Mouse (Mus musculus) small intestine, adult 10 weeks (tissue): ENCODE results near the gene Gga3. TPM values are rescaled to one million over a fixed set of nuclear protein-coding genes. Genes with fewer than 3 reads are reported as not detected.

Experiments
- polyA plus RNA-seq: library from polyadenylated mRNA; stranded (reverse); fragments of 350-450 nt; fragmentation: Illumina TruSeq; extraction: RNeasy Lipid Tissue Mini Kit (QIAGEN cat#74804); gene quantifications from one replicate; pipeline ENCODE4 v1.2.3, GENCODE M21; 2014; ENCODE audit warnings: low replicate concordance

Gga3 gene
- polyA plus RNA-seq = 2.8 TPM

DNA sequence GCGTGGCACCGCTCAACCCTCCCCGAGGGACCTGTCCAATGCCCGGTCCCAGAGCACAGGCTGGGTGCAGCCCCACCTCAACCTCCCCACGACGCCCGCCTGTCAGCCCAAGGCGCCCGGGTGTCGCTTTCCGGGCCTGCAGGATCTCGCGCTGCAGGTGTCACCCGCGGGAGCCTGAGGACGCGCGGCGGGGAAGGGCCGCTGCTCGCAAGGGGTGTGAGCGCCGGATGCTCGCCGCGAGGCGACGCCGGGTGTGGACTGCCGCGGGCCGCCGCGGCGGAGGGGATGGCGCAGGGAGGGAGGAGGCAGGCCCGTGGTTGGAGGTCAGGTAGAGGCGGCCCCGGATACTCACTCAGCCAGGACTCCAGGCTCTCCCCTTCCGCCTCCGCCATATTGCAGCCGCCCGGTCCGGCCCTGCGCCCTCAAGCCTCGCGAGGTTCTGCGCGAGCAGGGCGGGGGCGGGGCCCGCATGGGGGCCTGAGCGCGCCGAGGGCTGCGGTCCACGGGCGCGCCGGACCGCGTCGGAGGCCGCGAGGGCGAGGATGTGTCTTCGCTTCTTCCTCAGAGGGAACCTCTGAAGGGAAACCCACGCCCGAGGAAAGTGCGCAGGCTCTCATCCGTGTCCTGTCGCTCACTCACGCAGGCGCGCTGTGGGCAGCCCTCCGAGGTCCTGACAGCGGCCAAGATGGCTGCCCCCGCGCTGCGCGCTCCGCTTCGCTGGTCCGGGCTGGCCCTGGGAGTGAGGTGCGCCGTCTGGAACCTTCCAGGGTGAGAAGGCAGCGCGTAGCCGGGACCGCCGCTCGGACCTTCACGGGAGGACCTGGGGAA is at the start of gene Gga3, which contains the start of gene Mrps7:
Gene Gga3 (minus strand): TSS at position 576 of the 828 bp plus-strand sequence.
Gene Mrps7 (plus strand): TSS at position 450 of the 828 bp plus-strand sequence.

DNA sequence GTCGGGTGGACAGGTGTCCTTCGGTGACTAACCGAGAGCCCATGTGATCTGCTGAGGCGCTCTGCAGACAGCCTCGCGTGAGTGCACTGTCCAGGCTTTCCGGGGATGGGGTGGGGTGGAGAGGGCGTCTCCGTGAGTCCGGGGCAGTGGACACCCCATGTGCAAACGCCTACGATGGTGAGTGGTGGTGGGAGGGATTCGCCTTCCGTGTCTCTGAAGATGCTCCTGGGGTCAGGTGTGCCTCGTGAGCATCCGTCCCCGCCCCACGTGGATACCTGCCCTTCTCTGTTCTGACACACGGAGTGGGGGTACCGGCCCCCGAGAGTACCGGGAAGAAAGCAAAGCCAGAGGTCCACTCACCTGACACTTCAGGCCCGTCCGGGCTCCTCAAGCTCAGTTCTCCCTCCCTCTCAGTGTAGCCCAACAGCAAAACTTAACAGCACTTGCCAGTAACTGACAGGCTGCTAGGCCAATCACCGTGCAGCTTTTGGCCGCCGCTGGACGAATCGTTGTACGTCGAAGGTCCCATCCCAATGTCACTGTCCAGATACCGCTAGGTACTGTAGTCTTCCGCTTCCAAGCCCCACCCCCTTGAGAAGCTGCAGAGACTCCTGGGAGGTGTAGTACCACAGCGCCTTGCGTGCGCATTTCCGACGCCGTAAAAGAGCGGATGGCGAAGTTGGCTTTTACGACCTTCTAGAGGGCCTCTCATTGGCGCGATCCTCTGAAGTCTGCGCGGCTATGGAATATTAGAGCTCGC is 24.0 kb upstream of the Gga3 start, which contains the start of gene Slc25a19:
Gene Slc25a19 (minus strand): TSS at position 591 of the 760 bp plus-strand sequence.

DNA sequence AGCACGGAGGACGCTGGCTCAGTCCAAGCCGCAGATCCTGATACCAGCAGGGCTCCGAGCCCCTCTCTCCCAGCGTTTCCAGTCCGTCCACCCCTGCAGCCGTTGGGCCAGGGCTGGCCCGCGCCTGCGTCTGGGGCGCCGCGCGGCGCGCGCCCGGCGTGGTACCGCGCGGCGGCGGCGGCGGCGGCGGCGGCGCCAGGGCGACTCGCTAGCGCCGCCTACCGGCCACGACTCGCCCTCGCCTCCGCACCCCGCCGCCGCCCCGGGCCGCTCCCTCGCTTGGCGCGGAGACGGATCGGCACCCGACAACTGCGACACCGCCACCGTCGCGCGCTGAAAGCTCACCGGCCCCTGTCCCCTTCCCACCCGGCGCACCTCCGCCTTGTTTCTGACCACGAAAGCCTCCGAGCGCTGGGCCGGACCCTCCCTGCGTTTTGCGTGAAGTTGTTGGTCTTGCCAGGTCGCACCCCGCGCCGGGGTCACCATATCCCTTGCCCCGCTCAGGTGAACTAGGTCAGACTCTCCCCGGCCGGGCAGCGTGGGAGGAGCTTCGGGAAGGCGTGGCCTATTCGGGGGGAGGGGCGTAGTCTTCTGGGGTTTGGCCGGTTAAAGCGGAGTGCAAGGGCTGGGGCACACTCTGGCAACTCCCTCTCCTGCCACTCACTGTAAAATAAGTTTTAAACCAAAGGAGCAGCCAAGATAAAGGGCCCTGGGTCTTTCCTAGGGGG is 8.7 kb upstream of the Gga3 start, which contains the start of gene Mif4gd:
Gene Mif4gd (minus strand): TSS at position 560 of the 728 bp plus-strand sequence.

GRCm38 (mm10) chr11:115564064-115564809 is 39.6 kb downstream of the Gga3 start, which contains the start of gene Nup85:
Nup85 (plus strand) TSS chr11:115564434.

GRCm38 (mm10) chr11:115536038-115536681 is 67.7 kb downstream of the Gga3 start, which contains the start of gene Sumo2:
Sumo2 (minus strand) TSS chr11:115536276.

Other genes with a start within 250 kb of the Gga3 start
- gene Hid1, start 236.3 kb downstream of the Gga3 start, polyA plus RNA-seq = 2.0 TPM
- not detected for gene Cdr2l, start 222.1 kb downstream of the Gga3 start, polyA plus RNA-seq
- 3.4 TPM for gene Mrpl58, start 200.3 kb downstream of the Gga3 start, polyA plus RNA-seq
- gene Atp5h, start 184.1 kb downstream of the Gga3 start, polyA plus RNA-seq = 527 TPM
- 11.6 TPM for gene Kctd2, start 183.9 kb downstream of the Gga3 start, polyA plus RNA-seq
- gene Trim80, start 163.5 kb downstream of the Gga3 start, polyA plus RNA-seq = not detected
- gene Slc16a5, start 141.6 kb downstream of the Gga3 start, polyA plus RNA-seq = 33.5 TPM
- gene Armc7, start 128.4 kb downstream of the Gga3 start, polyA plus RNA-seq = 0.19 TPM
- gene Nt5c, start 112.2 kb downstream of the Gga3 start, polyA plus RNA-seq = 1.3 TPM
- gene Jpt1, start 89.7 kb downstream of the Gga3 start, polyA plus RNA-seq = 47.8 TPM
- gene Sumo2, start 67.8 kb downstream of the Gga3 start, polyA plus RNA-seq = 992 TPM
- 15.1 TPM for gene Nup85, start 39.6 kb downstream of the Gga3 start, polyA plus RNA-seq
- gene Mrps7, start 126 bp downstream of the Gga3 start, polyA plus RNA-seq = 2.0 TPM
- 16.5 TPM for gene Mif4gd, start 8.9 kb upstream of the Gga3 start, polyA plus RNA-seq
- 2.2 TPM for gene Slc25a19, start 24.2 kb upstream of the Gga3 start, polyA plus RNA-seq
- gene Grb2, start 104.5 kb upstream of the Gga3 start, polyA plus RNA-seq = 83.4 TPM
- 0.59 TPM for gene Tmem94, start 161.4 kb upstream of the Gga3 start, polyA plus RNA-seq
- gene Caskin2, start 209.6 kb upstream of the Gga3 start, polyA plus RNA-seq = 0.26 TPM
- gene Tsen54, start 210.7 kb upstream of the Gga3 start, polyA plus RNA-seq = not detected
- 3.8 TPM for gene Llgl2, start 220.0 kb upstream of the Gga3 start, polyA plus RNA-seq